In the genomic region with DNA sequence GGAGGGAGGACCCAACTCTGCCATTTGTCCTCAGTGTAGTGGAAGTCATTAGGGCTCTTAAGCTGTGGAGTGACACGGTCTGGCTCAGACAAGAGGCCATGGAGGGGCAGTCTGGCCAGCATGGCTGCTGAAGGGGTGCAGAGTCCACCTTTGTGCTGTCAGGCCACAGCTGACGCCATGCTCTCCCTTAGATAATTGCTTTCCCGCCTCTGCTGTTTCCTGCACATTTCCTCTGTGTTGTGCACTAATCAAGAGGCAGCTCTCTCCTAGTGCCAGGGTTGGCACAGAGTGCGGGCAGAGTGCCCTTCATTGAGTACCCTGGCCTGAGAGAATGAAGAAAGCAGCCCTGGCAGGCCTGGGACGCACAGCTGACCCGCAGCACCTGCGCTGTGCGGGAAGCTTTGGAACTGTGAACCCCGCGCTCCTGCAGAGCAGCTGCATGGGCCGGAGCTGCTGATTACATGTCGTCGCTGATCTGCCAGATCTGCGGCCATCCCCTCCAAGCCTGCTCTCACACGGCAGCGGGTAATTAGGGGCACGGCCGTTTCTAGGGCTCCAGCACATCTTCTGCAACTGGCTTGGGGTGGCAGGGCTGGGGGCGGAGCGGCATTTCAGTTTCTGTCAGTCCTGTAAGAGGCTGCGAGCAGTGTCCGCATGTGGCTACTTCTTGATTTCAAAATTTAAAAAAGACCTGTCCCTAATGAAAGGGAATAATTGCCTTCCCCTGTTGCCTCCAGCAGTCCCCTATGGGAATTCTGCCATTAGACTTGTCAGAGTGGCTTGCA, we compare ENCODE assay signal across 8 mouse cellular contexts. TPM values are rescaled to one million over a fixed set of nuclear protein-coding genes. Genes with fewer than 3 reads are reported as not detected.
DNase-seq lines count a peak whose midpoint lies in the region; ATAC-seq lines count a peak whose summit lies in the region.

No protein-coding gene starts in this region.

- intact Hi-C loops in heart, postnatal 36 days (cut with DNase I) = no loop called here

- DNase-seq in embryo, embryonic 11 days = peak; percentile 22
- DNase-seq in embryo, embryonic 10.5 days (ENCODE audit: low spot score) = no peak
- DNase-seq in heart, postnatal 36 days = peak; percentile 50 to 57
- peak; percentile 43 to 67 for DNase-seq in layer of hippocampus, adult 18-20 months (ENCODE audit: low spot score in 2 of 2)
- peak; percentile 59 for DNase-seq in lung, postnatal 14 days
- DNase-seq in right cerebral cortex, postnatal 10 days (ENCODE audit: low spot score in 2 of 2) = peak; percentile 86 to 87
- no peak for DNase-seq in urinary bladder, postnatal 10 days (ENCODE audit: low spot score)

- 0 out of 2 replicates have a peak, but pooled peaks have one; percentile 15 for ATAC-seq in frontal cortex, adult (ENCODE audit: low TSS enrichment)

RNA-seq across cellular contexts. Expression of gene Ctnnbl1, which starts 14.6 kb away (rescaled TPM):
- total RNA-seq in heart, postnatal 36 days (2021) = 10 to 100 TPM; 11.3 to 14.8 TPM
- 10 to 100 TPM; 33.5 to 35.2 TPM for total RNA-seq in layer of hippocampus, adult 18-20 months (2021)

Comparison
In these comparisons a context has a peak if more than half of its experiments do, and no peak if none do; other contexts are left out.
1. DNase-seq: peak in embryo, embryonic 11 days (single experiment), heart, postnatal 36 days (2 of 2), layer of hippocampus, adult 18-20 months (2 of 2), lung, postnatal 14 days (single experiment) and right cerebral cortex, postnatal 10 days (2 of 2); none in embryo, embryonic 10.5 days (single experiment) and urinary bladder, postnatal 10 days (single experiment).